ENCODE assay signal across 10 mouse cellular contexts in genomic region chr10:121507755-121508544, GRCm38 (mm10). TPM values are rescaled to one million over a fixed set of nuclear protein-coding genes. Genes with fewer than 3 reads are reported as not detected.
DNase-seq lines count a peak whose midpoint lies in the region; TF ChIP-seq lines count a peak whose summit lies in the region.
"Had no signal": no experiment of that assay in that cellular context is flagged by ENCODE, and none has a peak within 500 bp of the region (broad histone marks: within the 10 kb centered on the region; RNA-seq: fewer than 3 reads in every experiment).

No protein-coding gene starts in this region.

- intact Hi-C loops in gastrocnemius, postnatal 14 days (cut with DNase I; ENCODE audit: low total_unique reads), result no loop called here

- TF ChIP-seq CTCF in layer of hippocampus, adult 2 months (conservative IDR thresholded peaks at IDR 0.05), result peak; percentile 68

- no peak for DNase-seq in layer of hippocampus, adult 2 months (ENCODE audit: low spot score in 2 of 2)
- no peak for DNase-seq in layer of hippocampus, adult 18-20 months (ENCODE audit: low spot score in 2 of 2)
- DNase-seq in A20 (ENCODE audit: low read depth, low spot score), result peak; percentile 58
- peak; percentile 28 for DNase-seq in CD4-positive, CD25-positive, alpha-beta regulatory T cell, adult 2 months (ENCODE audit: low read depth, low spot score)
- peak; percentile 58 for DNase-seq in induced T-regulatory cell, adult 2 months (ENCODE audit: low read depth)
- DNase-seq in adrenal gland, adult 8-10 months, result no peak
- DNase-seq in gastrocnemius, postnatal 14 days, result no peak
- DNase-seq: right cerebral cortex, postnatal 25 days had no signal

- H3K27ac ChIP-seq in layer of hippocampus, adult 2 months, result no peak overlapping the region

- H3K4me3 ChIP-seq in layer of hippocampus, adult 2 months, result no peak overlapping the region
- H3K4me3 ChIP-seq: erythroblast, embryonic 14.5 days; heart, embryonic 15.5 days had no signal

RNA-seq across cellular contexts. Expression of gene Rassf3, which starts 31.8 kb away (rescaled TPM):
- 1 to 10 TPM; 8.8 to 9.3 TPM for total RNA-seq in layer of hippocampus, adult 2 months (2021)
- 1 to 10 TPM; 9.6 to 9.8 TPM for total RNA-seq in layer of hippocampus, adult 18-20 months (2021)
- total RNA-seq in adrenal gland, adult 8-10 months (2022), result 10 to 100 TPM; 36.3 to 54.6 (median 44.0) TPM
- total RNA-seq in gastrocnemius, postnatal 14 days (2021), result 10 to 100 TPM; 40.2 to 42.2 TPM

Comparison
In these comparisons a context has a peak if more than half of its experiments do, and no peak if none do; other contexts are left out.
1. DNase-seq: peak in A20 (single experiment), CD4-positive, CD25-positive, alpha-beta regulatory T cell, adult 2 months (single experiment) and induced T-regulatory cell, adult 2 months (single experiment); none in layer of hippocampus, adult 2 months (0 of 2), layer of hippocampus, adult 18-20 months (0 of 2), adrenal gland, adult 8-10 months (single experiment) and gastrocnemius, postnatal 14 days (single experiment).